Mouse (Mus musculus) E14TG2a.4 (cell line): ENCODE data around the gene Gltp.

Experiments used
- H3K27me3 ChIP-seq: 2 replicates; pipeline ENCODE4 v1.6.1; 2014; ENCODE audit warnings: low read length, control low read depth; ENCODE audit not compliant: insufficient read depth
- H3K36me3 ChIP-seq: 2 replicates; pipeline ENCODE4 v1.6.1; 2014; ENCODE audit warnings: low read length, control low read depth; ENCODE audit not compliant: insufficient read depth
- H3K4me1 ChIP-seq: replicated peaks from 2 replicates; pipeline ENCODE4 v1.6.1; 2014; ENCODE audit warnings: low read depth, low read length, control low read depth
- H3K4me3 ChIP-seq: replicated peaks from 2 replicates; pipeline ENCODE4 v1.5.1; 2014; ENCODE audit warnings: mild to moderate bottlenecking, low read length
- H3K9me3 ChIP-seq: 2 replicates; pipeline ENCODE4 v1.6.1; 2014; ENCODE audit warnings: low read length, control low read depth
- CTCF ChIP-seq: conservative IDR thresholded peaks from 2 replicates; pipeline ENCODE4 v1.5.1; 2014; ENCODE audit warnings: low read length
- NANOG ChIP-seq: IDR thresholded peaks from 2 replicates; pipeline ENCODE4 v1.6.1; 2014; ENCODE audit warnings: borderline replicate concordance, low read length, mixed read lengths
- POU5F1 ChIP-seq: IDR thresholded peaks from 2 replicates; pipeline ENCODE4 v1.6.1; 2014; ENCODE audit warnings: low read length, borderline replicate concordance

Gltp gene

DNA sequence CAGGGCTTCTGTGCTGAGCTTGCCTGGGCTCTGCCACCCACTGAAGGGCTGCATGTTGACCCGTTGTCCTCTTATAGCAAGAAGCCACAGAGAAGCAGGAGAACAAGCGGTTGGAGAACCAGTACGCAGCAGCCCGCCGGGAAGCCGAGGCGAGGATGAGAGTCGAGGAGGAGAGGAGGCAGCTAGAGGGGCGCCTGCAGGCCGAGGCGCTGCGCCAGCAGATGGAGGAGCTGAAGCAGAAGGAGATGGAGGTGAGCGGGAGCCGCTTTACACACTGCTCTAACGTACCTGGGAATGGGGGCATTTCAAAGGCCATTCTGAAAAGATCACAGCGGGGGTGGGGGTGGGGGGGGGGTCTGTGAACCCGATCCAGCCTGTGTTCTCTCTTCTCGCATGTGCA is 23.8 kb upstream of the Gltp start:
- Histone ChIP-seq H3K36me3 (peaks cover 98% of the 10 kb centered on the region), H3K4me3 (peak overlapping the region; percentile 54), H3K27me3 (no peaks in the 10 kb centered on the region), H3K9me3 (no peaks in the 10 kb centered on the region), H3K4me1 (peaks cover 64% of the 10 kb centered on the region)
- TF ChIP-seq NANOG, result no peak
- no peak for TF ChIP-seq POU5F1
- no peak for TF ChIP-seq CTCF

DNA sequence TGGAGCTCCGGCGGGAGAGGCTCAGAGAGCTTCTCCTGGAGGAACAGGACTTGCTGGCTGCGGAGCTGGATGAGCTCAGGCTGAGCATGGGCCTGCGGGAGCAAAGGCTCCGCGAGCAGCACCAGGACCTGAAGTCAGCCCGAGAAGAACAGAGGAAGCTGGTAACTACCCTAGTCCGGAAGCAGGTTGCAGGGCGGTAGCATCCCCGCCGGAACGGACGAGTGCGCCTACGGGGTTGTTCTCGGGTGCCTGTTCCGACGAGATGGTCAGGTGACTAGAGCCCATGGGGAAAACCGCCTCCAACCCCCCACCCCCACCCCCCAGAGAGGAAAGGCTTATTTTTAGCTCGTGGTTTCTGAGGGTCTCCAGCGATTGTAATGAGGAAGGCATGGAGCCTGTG is 18.6 kb upstream of the Gltp start:
- no peaks in the 10 kb centered on the region for H3K9me3 ChIP-seq
- H3K4me1 ChIP-seq, result peaks cover 36% of the 10 kb centered on the region
- peak overlapping the region; percentile 90 for H3K4me3 ChIP-seq
- H3K27me3 ChIP-seq, result no peaks in the 10 kb centered on the region
- no peak for TF ChIP-seq NANOG
- no peak for TF ChIP-seq CTCF
- no peak for TF ChIP-seq POU5F1
- H3K36me3 ChIP-seq, result peaks cover 55% of the 10 kb centered on the region

- Histone ChIP-seq H3K9me3 (no peaks in the 10 kb centered on the region), H3K36me3 (peaks cover 46% of the 10 kb centered on the region), H3K27me3 (no peaks in the 10 kb centered on the region; the same call in 1 of the 2 replicates), H3K4me3 (peak overlapping the region; percentile 90), H3K4me1 (peaks cover 30% of the 10 kb centered on the region)
- TF ChIP-seq CTCF (no peak), POU5F1 (no peak), NANOG (no peak)
These were observed 17.7 kb upstream of the Gltp start for GRCm38 (mm10) chr5:114708491-114708890.

- Histone ChIP-seq H3K4me3 (peak within 1 kb of the TSS; percentile 90), H3K36me3 (peaks cover 36% of the 10 kb centered on the region), H3K4me1 (peaks cover 39% of the 10 kb centered on the region), H3K9me3 (no peaks in the 10 kb centered on the region), H3K27me3 (no peaks in the 10 kb centered on the region; the same call in 1 of the 2 replicates)
- TF ChIP-seq NANOG (no peak), CTCF (peak; percentile 52), POU5F1 (no peak)
These were observed 16.7 kb upstream of the Gltp start, which contains the start of gene Tchp for GRCm38 (mm10) chr5:114707265-114708068. TSS of gene Tchp (plus strand) at chr5:114707760.

- H3K36me3 ChIP-seq, result no peaks in the 10 kb centered on the region
- TF ChIP-seq POU5F1 (no peak), NANOG (no peak), CTCF (no peak; the same call in 1 of the 2 replicates)
- peaks cover 33% of the 10 kb centered on the region for H3K4me1 ChIP-seq
These were observed 11.9 kb upstream of the Gltp start for GRCm38 (mm10) chr5:114702403-114703392.

DNA sequence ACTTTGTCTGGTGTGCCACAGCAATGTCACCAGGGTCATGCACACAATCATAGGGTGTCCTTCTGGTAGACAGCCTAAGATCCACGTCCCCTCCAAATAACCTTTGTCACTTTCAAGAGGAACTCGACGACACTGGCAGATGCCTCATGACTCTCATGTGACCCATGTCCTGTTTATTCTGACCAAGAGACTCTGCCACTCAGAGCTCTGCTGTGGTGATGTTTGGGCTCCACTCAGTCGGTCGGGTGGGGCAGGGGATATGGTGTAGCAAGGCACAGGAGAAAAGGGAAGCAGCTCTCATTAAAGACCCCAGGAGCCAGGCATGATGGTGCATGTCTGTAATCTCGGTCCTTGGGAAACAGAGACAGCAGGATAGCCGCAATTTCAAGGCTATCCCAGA is 8.2 kb upstream of the Gltp start:
- H3K36me3 ChIP-seq, result no peaks in the 10 kb centered on the region

More at GRCm38 (mm10) chr5:114702403-114703392, 11.9 kb upstream of the Gltp start:
- H3K4me3 ChIP-seq, result no peak overlapping the region
- H3K27me3 ChIP-seq, result no peaks in the 10 kb centered on the region; the same call in 1 of the 2 replicates
- no peaks in the 10 kb centered on the region for H3K9me3 ChIP-seq

DNA sequence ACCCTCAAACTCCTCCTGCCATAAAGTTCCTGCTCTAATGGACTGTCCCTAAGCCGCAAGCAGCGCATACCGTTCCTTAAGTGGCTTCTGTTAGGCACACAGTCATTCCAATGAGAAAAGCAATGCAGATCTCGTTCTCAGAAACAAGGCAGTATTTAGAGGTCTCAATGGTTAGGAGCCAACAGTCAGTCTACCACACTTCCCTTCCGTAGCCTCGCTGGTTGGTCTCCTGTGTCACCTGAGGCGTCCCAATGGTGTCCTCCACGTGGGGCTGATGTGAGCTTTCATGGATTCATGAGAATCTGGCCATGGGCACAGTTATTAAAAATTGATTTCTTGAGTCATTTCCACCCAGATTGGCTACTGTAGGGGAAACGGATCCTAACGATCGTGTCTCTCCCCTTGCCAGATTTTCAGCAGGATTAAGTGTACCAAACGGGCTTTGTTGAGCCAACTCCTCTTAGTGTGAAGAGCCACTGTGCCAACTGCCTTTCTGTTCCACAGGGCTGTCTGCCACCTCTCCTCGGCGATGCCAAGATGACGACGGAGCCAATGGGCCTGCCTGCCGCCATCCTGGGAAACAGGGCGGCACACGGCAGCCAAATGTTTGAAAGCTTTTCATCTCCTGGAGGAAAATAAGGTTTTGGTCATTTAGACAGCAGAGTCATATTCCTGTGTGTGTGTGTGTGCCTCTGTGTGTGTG is 7.4 kb upstream of the Gltp start:
- Histone ChIP-seq H3K36me3 (no peaks in the 10 kb centered on the region), H3K4me3 (no peak overlapping the region), H3K9me3 (no peaks in the 10 kb centered on the region), H3K27me3 (0 out of 2 replicates have a peak, but pooled peaks cover 13% of the 10 kb centered on the region), H3K4me1 (peaks cover 49% of the 10 kb centered on the region)
- no peak for TF ChIP-seq CTCF
- no peak for TF ChIP-seq NANOG

More for the DNA sequence above, 8.2 kb upstream of the Gltp start:
- TF ChIP-seq NANOG, result no peak
- TF ChIP-seq POU5F1, result no peak
- TF ChIP-seq CTCF, result no peak
- Histone ChIP-seq H3K27me3 (peaks cover 5% of the 10 kb centered on the region; the same call in 1 of the 2 replicates), H3K9me3 (no peaks in the 10 kb centered on the region), H3K4me3 (peak overlapping the region; percentile 71), H3K4me1 (peaks cover 52% of the 10 kb centered on the region)
